Mouse (Mus musculus) lung, adult 2 months (tissue): Measurements from ENCODE around the gene Fam19a1. TPM values are rescaled to one million over a fixed set of nuclear protein-coding genes. Genes with fewer than 3 reads are reported as not detected.

Experiments
- DNase-seq: peaks from one replicate; pipeline ENCODE4 v3.0.0; 2022
- H3K4me1 ChIP-seq: fragments of 200-500 bp; 2 replicates; pipeline ENCODE4 v1.6.1; 2011; ENCODE audit warnings: low read length; ENCODE audit not compliant: control insufficient read depth, insufficient read depth
- H3K4me3 ChIP-seq: fragments of 200-500 bp; replicated peaks from 2 replicates; pipeline ENCODE3; 2011; ENCODE audit warnings: low read depth, mild to moderate bottlenecking, control low read depth, low read length; ENCODE audit errors: extremely low read depth
- CTCF ChIP-seq: fragments of 200-500 bp; IDR thresholded peaks from 2 replicates; pipeline ENCODE4 v1.5.1; 2011; ENCODE audit warnings: mild to moderate bottlenecking, low read length, control low read depth; ENCODE audit not compliant: insufficient read depth
- POLR2A ChIP-seq: fragments of 200-500 bp; IDR thresholded peaks from 2 replicates; pipeline ENCODE4 v1.6.1; 2011; ENCODE audit warnings: low read depth, mild to moderate bottlenecking, control low read depth, low read length, borderline replicate concordance; ENCODE audit errors: extremely low read depth
- WGBS: fragments of 180-500 bp; shearing (Covaris S2); methylation state at CpG from one replicate; pipeline ENCODE4 v1.1.7; 2018; 5-methylcytosine and 5-hydroxymethylcytosine counted together
- polyA plus RNA-seq: library from polyadenylated mRNA; depleted of rRNA; stranded (reverse); fragments of >200 nt; gene quantifications from 2 replicates; pipeline ENCODE4 v1.2.3, GENCODE M21; 2012; rRNA removed

Fam19a1 gene
- 0.52 and 0.72 TPM in 2 replicates for polyA plus RNA-seq

GRCm38 (mm10) chr6:96112854-96113253 is at the start of gene Fam19a1:
TSS of gene Fam19a1 (plus strand) at chr6:96113154.
- Histone ChIP-seq H3K4me3 (peak within 1 kb of the TSS; percentile 60), H3K4me1 (peaks cover 3% of the 10 kb centered on the region; the same call in 1 of the 2 replicates)
- WGBS, result 18% methylated on average over 6 of the region's 6 CpGs
- TF ChIP-seq CTCF (no peak), POLR2A (no peak)
- no peak for DNase-seq

- no peak for DNase-seq
- Histone ChIP-seq H3K4me3 (no peak overlapping the region), H3K4me1 (no peaks in the 10 kb centered on the region)
- TF ChIP-seq CTCF (no peak), POLR2A (no peak)
- WGBS, result 57% methylated on average over 4 of the region's 4 CpGs
These were observed 41.9 kb upstream of the Fam19a1 start for GRCm38 (mm10) chr6:96071080-96071479.

GRCm38 (mm10) chr6:96071567-96071966 is 41.4 kb upstream of the Fam19a1 start:
- Histone ChIP-seq H3K4me1 (no peaks in the 10 kb centered on the region), H3K4me3 (no peak overlapping the region)
- DNase-seq, result no peak
- no peak for TF ChIP-seq POLR2A

- no peak for DNase-seq
- H3K4me1 ChIP-seq, result no peaks in the 10 kb centered on the region
- TF ChIP-seq POLR2A, result no peak
- H3K4me3 ChIP-seq, result no peak overlapping the region
- WGBS, result 92% methylated on average over 6 of the region's 6 CpGs
These were observed 23.0 kb upstream of the Fam19a1 start for GRCm38 (mm10) chr6:96089961-96090360.

GRCm38 (mm10) chr6:96093716-96094115 is 19.2 kb upstream of the Fam19a1 start:
- no peak overlapping the region for H3K4me3 ChIP-seq
- WGBS, result 81% methylated on average over 1 of the region's 1 CpGs
- no peaks in the 10 kb centered on the region for H3K4me1 ChIP-seq
- no peak for DNase-seq
- TF ChIP-seq POLR2A, result no peak
- no peak for TF ChIP-seq CTCF

- WGBS, result 77% methylated on average over 6 of the region's 6 CpGs
- TF ChIP-seq POLR2A (no peak), CTCF (no peak)
- no peak overlapping the region for H3K4me3 ChIP-seq
These were observed 14.7 kb upstream of the Fam19a1 start for GRCm38 (mm10) chr6:96098225-96098624.

GRCm38 (mm10) chr6:96111656-96112055 is 1.3 kb upstream of the Fam19a1 start:
- 63% methylated on average over 1 of the region's 1 CpGs for WGBS
- Histone ChIP-seq H3K4me3 (no peak overlapping the region), H3K4me1 (peaks cover 3% of the 10 kb centered on the region; the same call in 1 of the 2 replicates)
- no peak for DNase-seq
- TF ChIP-seq POLR2A (no peak), CTCF (no peak)

More at GRCm38 (mm10) chr6:96098225-96098624, 14.7 kb upstream of the Fam19a1 start:
- no peak for DNase-seq
- no peaks in the 10 kb centered on the region for H3K4me1 ChIP-seq

- Histone ChIP-seq H3K4me3 (no peak overlapping the region), H3K4me1 (peaks cover 3% of the 10 kb centered on the region; the same call in 1 of the 2 replicates)
- no peak for DNase-seq
- TF ChIP-seq CTCF (no peak), POLR2A (no peak)
- 51% methylated on average over 1 of the region's 1 CpGs for WGBS
These were observed 1.2 kb downstream of the Fam19a1 start for GRCm38 (mm10) chr6:96114151-96114550.

- TF ChIP-seq CTCF (no peak), POLR2A (no peak)
- peak overlapping the region; percentile 88 for H3K4me3 ChIP-seq
- no peak for DNase-seq
These were observed 3.2 kb downstream of the Fam19a1 start for GRCm38 (mm10) chr6:96116148-96116533.

GRCm38 (mm10) chr6:96116534-96117272 is 3.7 kb downstream of the Fam19a1 start:
- peak overlapping the region; percentile 88 for H3K4me3 ChIP-seq
- peak; percentile 30 for DNase-seq
- TF ChIP-seq POLR2A (no peak), CTCF (no peak)
- WGBS, result 2% methylated on average over 32 of the region's 32 CpGs
- peaks cover 3% of the 10 kb centered on the region; the same call in 1 of the 2 replicates for H3K4me1 ChIP-seq

More at GRCm38 (mm10) chr6:96116148-96116533, 3.2 kb downstream of the Fam19a1 start:
- WGBS, result 3% methylated on average over 6 of the region's 6 CpGs
- peaks cover 3% of the 10 kb centered on the region; the same call in 1 of the 2 replicates for H3K4me1 ChIP-seq
